Mouse (Mus musculus) limb, embryonic 14.5 days (tissue): ENCODE results near the gene Tsks. TPM values are rescaled to one million over a fixed set of nuclear protein-coding genes. Genes with fewer than 3 reads are reported as not detected.

ENCODE experiments used
- ATAC-seq: fragments of 200-750 bp; cut with Nextera tagmentation; 2 replicates; pipeline ENCODE4 v1.8.0; 2017; ENCODE audit warnings: low read depth, moderate number of reproducible peaks, moderate TSS enrichment; ENCODE audit not compliant: low FRiP score
- DNase-seq: peaks from one replicate; pipeline ENCODE4 v3.0.0-alpha.2; 2015; ENCODE audit warnings: low spot score
- H3K27ac ChIP-seq: fragments of 300-500 bp; sonication (generic); replicated peaks from 2 replicates; pipeline ENCODE4 v1.5.1; 2014; ENCODE audit warnings: low read depth, mild to moderate bottlenecking, low read length, moderate library complexity, mixed read lengths
- H3K27me3 ChIP-seq: fragments of 300-500 bp; sonication (generic); 2 replicates; pipeline ENCODE4 v1.6.1; 2014; ENCODE audit warnings: low read length, mixed read lengths; ENCODE audit not compliant: control insufficient read depth, insufficient read depth
- H3K36me3 ChIP-seq: fragments of 300-500 bp; sonication (generic); 2 replicates; pipeline ENCODE4 v1.6.1; 2014; ENCODE audit warnings: mild to moderate bottlenecking, low read length, moderate library complexity, mixed read lengths; ENCODE audit not compliant: control insufficient read depth, insufficient read depth
- H3K4me1 ChIP-seq: fragments of 300-500 bp; sonication (generic); 2 replicates; pipeline ENCODE4 v1.6.1; 2014; ENCODE audit warnings: antibody characterized with exemption, low read length, mixed read lengths; ENCODE audit not compliant: control insufficient read depth, insufficient read depth
- H3K4me2 ChIP-seq: fragments of 300-500 bp; sonication (generic); replicated peaks from 2 replicates; pipeline ENCODE4 v1.6.1; 2014; ENCODE audit warnings: low read depth, mild to moderate bottlenecking, low read length, moderate library complexity; ENCODE audit not compliant: severe bottlenecking
- H3K4me3 ChIP-seq: fragments of 300-500 bp; sonication (generic); replicated peaks from 2 replicates; pipeline ENCODE4 v1.5.1; 2014; ENCODE audit warnings: low read length
- H3K9ac ChIP-seq: fragments of 300-500 bp; sonication (generic); 2 replicates; pipeline ENCODE4 v1.6.1; 2014; ENCODE audit warnings: mild to moderate bottlenecking, low read depth, low read length, moderate library complexity; ENCODE audit not compliant: severe bottlenecking
- H3K9me3 ChIP-seq: fragments of 300-500 bp; sonication (generic); 2 replicates; pipeline ENCODE4 v1.6.1; 2016; ENCODE audit warnings: low read length; ENCODE audit not compliant: control insufficient read depth
- POLR2A ChIP-seq: fragments of 200-500 bp; IDR thresholded peaks from 2 replicates; pipeline ENCODE4 v1.8.0; 2012; ENCODE audit warnings: inconsistent platforms, mild to moderate bottlenecking, moderate library complexity, borderline replicate concordance; ENCODE audit not compliant: insufficient read depth, insufficient read length; ENCODE audit errors: extremely low read depth
- WGBS: fragments of 180-500 bp; shearing (Covaris S2); extraction: QIAGEN DNeasy Blood & Tissue Kit; methylation state at CpG from one replicate; pipeline ENCODE4 v1.1.7; 2014; 5-methylcytosine and 5-hydroxymethylcytosine counted together
- polyA plus RNA-seq, 2 experiments: library from polyadenylated mRNA; depleted of rRNA in 1 of 2; stranded (reverse) in 1 of 2; unstranded in 1 of 2; fragments of >200 nt; fragmentation: Nextera tagmentation in 1 of 2; extraction: Ambion mirVana in 1 of 2; gene quantifications; 2 replicates each; pipeline versions ENCODE4 v1.2.1 to v1.2.3; 2012 to 2014

Tsks gene
- polyA plus RNA-seq, 2 experiments: 0.14 TPM; not detected in 1

GRCm38 (mm10) chr7:44955628-44956027 is 12.6 kb downstream of the Tsks start:
- Histone ChIP-seq H3K36me3 (peaks cover 8% of the 10 kb centered on the region; the same call in 1 of the 2 replicates), H3K4me3 (no peak overlapping the region), H3K4me2 (no peak overlapping the region), H3K9ac (no peak overlapping the region), H3K4me1 (peaks cover 4% of the 10 kb centered on the region), H3K27ac (no peak overlapping the region), H3K27me3 (peaks cover 12% of the 10 kb centered on the region; the same call in 1 of the 2 replicates), H3K9me3 (no peaks in the 10 kb centered on the region)
- no peak for DNase-seq
- WGBS: 55% methylated on average over 5 of the region's 5 CpGs
- TF ChIP-seq POLR2A: no peak
- no peak for ATAC-seq

- Histone ChIP-seq H3K4me1 (peaks cover 4% of the 10 kb centered on the region), H3K4me2 (no peak overlapping the region), H3K27ac (no peak overlapping the region), H3K9me3 (no peaks in the 10 kb centered on the region), H3K36me3 (peaks cover 14% of the 10 kb centered on the region), H3K27me3 (peaks cover 5% of the 10 kb centered on the region; the same call in 1 of the 2 replicates), H3K9ac (no peak overlapping the region), H3K4me3 (no peak overlapping the region)
- no peak for TF ChIP-seq POLR2A
- no peak for ATAC-seq
- DNase-seq: no peak
- WGBS: 48% methylated on average over 6 of the region's 6 CpGs
Observed at GRCm38 (mm10) chr7:44956266-44956665, 13.3 kb downstream of the Tsks start.

GRCm38 (mm10) chr7:44957183-44957835 is 14.3 kb downstream of the Tsks start:
- 72% methylated on average over 19 of the region's 20 CpGs for WGBS
- DNase-seq (no peak), ATAC-seq (no peak)
- Histone ChIP-seq H3K4me1 (no peaks in the 10 kb centered on the region), H3K4me2 (no peak overlapping the region), H3K36me3 (peaks cover 23% of the 10 kb centered on the region), H3K27me3 (no peaks in the 10 kb centered on the region), H3K27ac (no peak overlapping the region), H3K9ac (no peak overlapping the region), H3K9me3 (no peaks in the 10 kb centered on the region), H3K4me3 (no peak overlapping the region)
- TF ChIP-seq POLR2A: no peak

GRCm38 (mm10) chr7:44958208-44958607 is 15.2 kb downstream of the Tsks start:
- no peak overlapping the region for H3K27ac ChIP-seq
- no peak overlapping the region for H3K9ac ChIP-seq
- TF ChIP-seq POLR2A: no peak
- no peaks in the 10 kb centered on the region for H3K4me1 ChIP-seq
- 53% methylated on average over 7 of the region's 7 CpGs for WGBS
- ATAC-seq (no peak), DNase-seq (peak; percentile 40)
- no peaks in the 10 kb centered on the region for H3K9me3 ChIP-seq
- H3K4me2 ChIP-seq: no peak overlapping the region
- peaks cover 32% of the 10 kb centered on the region for H3K36me3 ChIP-seq
- H3K4me3 ChIP-seq: no peak overlapping the region
- no peaks in the 10 kb centered on the region for H3K27me3 ChIP-seq

GRCm38 (mm10) chr7:44959281-44959680 is 16.3 kb downstream of the Tsks start:
- peaks cover 38% of the 10 kb centered on the region for H3K36me3 ChIP-seq
- 84% methylated on average over 8 of the region's 8 CpGs for WGBS

More at GRCm38 (mm10) chr7:44959281-44959680, 16.3 kb downstream of the Tsks start:
- Histone ChIP-seq H3K4me1 (no peaks in the 10 kb centered on the region), H3K9me3 (no peaks in the 10 kb centered on the region), H3K4me2 (no peak overlapping the region), H3K4me3 (no peak overlapping the region), H3K27ac (no peak overlapping the region), H3K27me3 (no peaks in the 10 kb centered on the region), H3K9ac (no peak overlapping the region)
- ATAC-seq (no peak), DNase-seq (no peak)
- no peak for TF ChIP-seq POLR2A
